Mouse (Mus musculus): Measurements from ENCODE around the gene B2m.

GRCm38 (mm10) chr2:122153681-122154365 is 6.3 kb downstream of the B2m start:
- TF ChIP-seq POLR2AphosphoS5 (IDR thresholded peaks at IDR 0.05; ENCODE audit: insufficient replicate concordance, low read depth, low read length) (no peak), GATA2 (IDR thresholded peaks at IDR 0.05; ENCODE audit: borderline replicate concordance, low read depth, low read length) (no peak), CTCF (IDR thresholded peaks at IDR 0.05; ENCODE audit: low read depth, low read length) (no peak)

Measured in G1E (cell line).